Mouse (Mus musculus) liver, embryonic 14.5 days (tissue): ENCODE results near the gene Exoc4. TPM values are rescaled to one million over a fixed set of nuclear protein-coding genes. Genes with fewer than 3 reads are reported as not detected.

ENCODE experiments used
- ATAC-seq: fragments of 200-750 bp; cut with Nextera tagmentation; 2 replicates; pipeline ENCODE4 v1.8.0; 2017; ENCODE audit warnings: moderate number of reproducible peaks, mild to moderate bottlenecking, moderate library complexity; ENCODE audit not compliant: insufficient read depth
- DNase-seq, 3 experiments: peaks; one replicate each; pipeline ENCODE4 v3.0.0-alpha.2; 2012 to 2013; ENCODE audit warnings: low read depth in 3 of 3, low spot score in 3 of 3
- H3K27ac ChIP-seq: fragments of 300-500 bp; sonication (generic); 2 replicates; pipeline ENCODE4 v1.5.1; 2014; ENCODE audit warnings: moderate library complexity, mild to moderate bottlenecking, control low read depth, inconsistent platforms
- H3K27me3 ChIP-seq: fragments of 300-500 bp; sonication (generic); 2 replicates; pipeline ENCODE4 v1.6.1; 2014; ENCODE audit warnings: mild to moderate bottlenecking, low read length, moderate library complexity; ENCODE audit not compliant: control insufficient read depth, insufficient read depth
- H3K36me3 ChIP-seq: fragments of 300-500 bp; sonication (generic); replicated peaks from 2 replicates; pipeline ENCODE4 v1.6.1; 2014; ENCODE audit warnings: low read depth; ENCODE audit not compliant: control insufficient read depth, insufficient read depth
- H3K4me1 ChIP-seq, 2 experiments: fragments of 200-500 bp in 1 of 2; fragments of 300-500 bp in 1 of 2; sonication (generic) in 1 of 2; replicated peaks; 2 replicates each; pipeline ENCODE4 v1.6.1; 2012 to 2014; ENCODE audit warnings: antibody characterized with exemption in 1 of 2, inconsistent platforms in 1 of 2, low read length in 1 of 2; ENCODE audit not compliant: control insufficient read depth in 2 of 2, insufficient read depth in 2 of 2
- H3K4me2 ChIP-seq: fragments of 300-500 bp; sonication (generic); 2 replicates; pipeline ENCODE4 v1.6.1; 2014; ENCODE audit warnings: low read depth, mild to moderate bottlenecking, control low read depth, moderate library complexity
- H3K4me3 ChIP-seq, 2 experiments: fragments of 200-500 bp in 1 of 2; fragments of 300-500 bp in 1 of 2; sonication (generic) in 1 of 2; 2 replicates each; pipeline ENCODE4 v1.5.1; 2012 to 2014; ENCODE audit warnings: low read depth in 2 of 2, low read length in 2 of 2, mild to moderate bottlenecking in 2 of 2, control low read depth in 1 of 2, inconsistent platforms in 1 of 2, moderate library complexity in 1 of 2; ENCODE audit not compliant: insufficient read depth in 1 of 2
- H3K9ac ChIP-seq: fragments of 300-500 bp; sonication (generic); replicated peaks from 2 replicates; pipeline ENCODE4 v1.6.1; 2014; ENCODE audit warnings: mild to moderate bottlenecking, control low read depth, moderate library complexity
- H3K9me3 ChIP-seq: fragments of 300-500 bp; sonication (generic); 2 replicates; pipeline ENCODE4 v1.6.1; 2016; ENCODE audit warnings: low read length, mixed read lengths; ENCODE audit not compliant: control insufficient read depth
- CTCF ChIP-seq: IDR thresholded peaks from 2 replicates; pipeline ENCODE4 v1.5.1; 2016; ENCODE audit warnings: antibody characterized with exemption, low read depth, control low read depth
- EP300 ChIP-seq: IDR thresholded peaks from 2 replicates; pipeline ENCODE4 v1.6.1; 2016; ENCODE audit warnings: antibody characterized with exemption, low read depth
- WGBS: fragments of 180-500 bp; shearing (Covaris S2); extraction: QIAGEN DNeasy Blood & Tissue Kit; methylation state at CpG from one replicate; pipeline ENCODE4 v1.1.7; 2014; ENCODE audit not compliant: insufficient replicate concordance; 5-methylcytosine and 5-hydroxymethylcytosine counted together
- polyA plus RNA-seq, 2 experiments: library from polyadenylated mRNA; depleted of rRNA in 1 of 2; stranded (reverse) in 1 of 2; unstranded in 1 of 2; fragments of >200 nt; fragmentation: Nextera tagmentation in 1 of 2; extraction: Ambion mirVana in 1 of 2; gene quantifications; 2 replicates each; pipeline versions ENCODE4 v1.2.1 to v1.2.3; 2012 to 2014

The Exoc4 gene
- polyA plus RNA-seq, 2 experiments, result 4.9 to 7.0 TPM

DNA sequence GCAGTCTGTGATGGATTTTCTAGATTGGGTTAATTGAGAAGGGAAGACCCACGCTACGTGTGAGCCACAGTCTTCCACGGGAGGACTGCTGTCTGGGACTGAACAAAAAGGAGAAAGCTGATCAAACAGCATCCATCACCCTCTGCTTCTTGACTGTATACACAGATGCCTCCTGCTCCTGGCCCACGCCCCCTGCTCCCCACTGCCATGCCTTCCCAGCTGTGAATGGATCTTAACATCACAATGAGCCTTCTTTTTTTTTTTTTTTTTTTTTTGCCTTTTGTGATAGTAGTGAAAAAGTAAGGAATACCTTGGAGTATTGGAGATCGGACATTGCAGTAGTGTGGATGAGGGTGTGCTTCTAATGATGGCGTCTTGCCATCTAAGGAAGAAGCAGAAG is 745.0 kb downstream of the Exoc4 start:
- H3K4me2 ChIP-seq, result no peak overlapping the region
- no peak overlapping the region for H3K27ac ChIP-seq
- H3K4me3 ChIP-seq, result no peak overlapping the region
- DNase-seq, result no peak
- WGBS, result 57% methylated on average over 6 of the region's 6 CpGs
- no peak for ATAC-seq
- TF ChIP-seq EP300, result no peak
- TF ChIP-seq CTCF, result no peak
- H3K9ac ChIP-seq, result no peak overlapping the region
- no peaks in the 10 kb centered on the region for H3K36me3 ChIP-seq
- H3K27me3 ChIP-seq, result no peaks in the 10 kb centered on the region
- H3K4me1 ChIP-seq, result no peaks in the 10 kb centered on the region
- H3K9me3 ChIP-seq, result no peaks in the 10 kb centered on the region

DNA sequence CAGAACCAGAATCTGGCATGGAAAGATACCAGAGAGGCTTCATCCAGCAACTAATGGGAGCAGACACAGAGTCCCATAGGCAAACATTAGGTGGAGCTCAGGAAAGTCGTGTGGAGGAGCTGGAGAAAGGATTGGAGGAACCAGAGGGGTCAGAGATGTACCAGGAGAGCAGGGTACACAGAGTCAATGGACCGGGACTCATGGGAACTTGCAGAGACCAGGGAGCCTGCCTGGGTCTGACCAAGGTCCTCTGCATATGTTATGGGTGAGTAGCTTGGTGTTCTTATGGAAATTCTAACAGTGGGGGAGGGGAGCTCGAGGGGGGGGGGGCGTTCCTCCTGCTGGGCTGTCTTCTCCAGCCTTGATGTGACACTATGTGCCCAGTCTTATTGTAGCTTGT is 749.7 kb downstream of the Exoc4 start:
- Histone ChIP-seq H3K9me3 (no peaks in the 10 kb centered on the region), H3K9ac (no peak overlapping the region), H3K4me1 (no peaks in the 10 kb centered on the region), H3K4me3 (no peak overlapping the region), H3K27me3 (no peaks in the 10 kb centered on the region), H3K4me2 (no peak overlapping the region), H3K36me3 (no peaks in the 10 kb centered on the region), H3K27ac (no peak overlapping the region)
- DNase-seq (no peak), ATAC-seq (no peak)
- TF ChIP-seq EP300 (no peak), CTCF (no peak)
- WGBS, result 25% methylated on average over 4 of the region's 4 CpGs

DNA sequence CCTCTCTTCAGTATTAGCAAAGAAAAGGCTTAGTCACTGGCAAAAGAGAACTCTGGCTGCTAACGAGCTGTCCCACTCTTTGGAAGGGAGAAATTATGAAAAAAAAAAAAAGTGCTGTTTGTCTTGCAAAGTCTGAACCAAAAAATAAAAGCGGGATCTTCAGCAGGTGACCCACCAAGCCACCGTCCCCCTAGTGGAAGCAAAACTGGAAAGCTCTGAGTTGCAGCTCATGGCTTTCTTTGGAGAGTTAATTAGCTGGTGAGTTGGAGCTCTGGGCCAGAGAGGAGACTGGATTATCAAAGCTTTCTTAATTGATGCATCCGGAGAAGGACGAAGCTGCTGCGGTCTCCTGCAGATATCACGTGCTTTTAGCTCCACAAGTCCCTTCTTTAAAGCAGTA is 750.6 kb downstream of the Exoc4 start:
- WGBS, result 38% methylated on average over 7 of the region's 7 CpGs

DNA sequence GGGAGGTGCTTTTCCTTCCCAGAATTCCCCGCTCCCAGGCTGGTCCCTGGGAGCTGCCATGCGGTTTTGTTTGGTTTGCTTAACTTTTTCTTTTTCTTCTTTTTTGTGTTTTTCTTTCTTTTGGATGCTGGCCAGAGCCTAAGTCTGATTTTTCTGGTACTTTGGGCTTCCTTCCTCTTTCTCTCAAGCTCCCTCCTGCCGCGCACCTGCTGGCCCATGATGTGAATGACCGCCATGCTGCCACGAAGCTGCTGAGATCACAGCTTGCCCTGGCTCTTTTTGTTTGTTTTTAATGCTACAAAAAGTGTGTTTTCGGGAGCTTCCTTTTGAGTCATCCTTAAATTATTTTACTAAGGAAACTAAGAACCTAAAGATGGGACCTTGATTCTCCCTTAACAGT is 751.8 kb downstream of the Exoc4 start:
- no peak for ATAC-seq
- no peak for TF ChIP-seq CTCF
- TF ChIP-seq EP300, result no peak
- WGBS, result 57% methylated on average over 7 of the region's 7 CpGs

More for the DNA sequence above, 750.6 kb downstream of the Exoc4 start:
- TF ChIP-seq EP300 (no peak), CTCF (no peak)
- Histone ChIP-seq H3K27me3 (no peaks in the 10 kb centered on the region), H3K9me3 (no peaks in the 10 kb centered on the region), H3K36me3 (no peaks in the 10 kb centered on the region), H3K4me1 (no peaks in the 10 kb centered on the region), H3K4me3 (no peak overlapping the region), H3K27ac (no peak overlapping the region), H3K4me2 (no peak overlapping the region), H3K9ac (no peak overlapping the region)
- DNase-seq (no peak), ATAC-seq (no peak)

DNA sequence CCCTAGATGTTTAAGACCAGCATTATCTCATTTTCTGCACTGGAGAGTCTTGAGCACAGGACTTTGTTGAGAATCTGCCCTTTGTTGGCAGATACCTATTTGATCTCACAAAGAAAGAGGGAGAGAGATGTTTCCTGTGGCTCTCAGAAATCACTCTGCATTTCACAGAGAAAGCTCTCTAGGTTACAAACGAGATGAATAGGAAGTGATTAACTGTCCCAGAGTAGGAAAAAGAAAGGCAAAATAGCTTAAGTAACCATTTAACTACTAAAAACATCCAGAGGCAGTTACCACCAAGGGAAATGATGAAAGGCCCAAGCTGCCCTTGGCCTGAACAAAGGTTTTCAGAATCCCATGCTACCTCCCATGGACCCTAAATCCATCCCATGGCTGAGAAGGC is 754.1 kb downstream of the Exoc4 start:
- no peak overlapping the region for H3K4me3 ChIP-seq
- 18% methylated on average over 1 of the region's 1 CpGs for WGBS
- H3K4me1 ChIP-seq, result no peaks in the 10 kb centered on the region
- no peak for TF ChIP-seq EP300
- H3K27ac ChIP-seq, result no peak overlapping the region
- no peaks in the 10 kb centered on the region for H3K9me3 ChIP-seq
- H3K27me3 ChIP-seq, result no peaks in the 10 kb centered on the region
- no peak for ATAC-seq
- no peak overlapping the region for H3K9ac ChIP-seq
- H3K36me3 ChIP-seq, result no peaks in the 10 kb centered on the region
- no peak for DNase-seq
- no peak overlapping the region for H3K4me2 ChIP-seq

More for the DNA sequence above, 751.8 kb downstream of the Exoc4 start:
- Histone ChIP-seq H3K4me1 (no peaks in the 10 kb centered on the region), H3K27me3 (no peaks in the 10 kb centered on the region), H3K9ac (no peak overlapping the region), H3K36me3 (no peaks in the 10 kb centered on the region), H3K4me3 (no peak overlapping the region), H3K27ac (no peak overlapping the region), H3K9me3 (no peaks in the 10 kb centered on the region), H3K4me2 (no peak overlapping the region)
- no peak for DNase-seq
